Mouse (Mus musculus) left cerebral cortex, adult 8-10 months (tissue): ENCODE measurements at regions not wholly inside any gene's neighbourhood (a gene's known extent, or its start where the extent isn't known, plus 50 kb on each side); places are given as distances from the start of the nearest gene placed in this dataset.

Experiments used
- DNase-seq, 2 experiments: peaks; one replicate each; pipeline ENCODE4 v3.0.0; 2022; ENCODE audit warnings: low spot score in 2 of 2

DNA sequence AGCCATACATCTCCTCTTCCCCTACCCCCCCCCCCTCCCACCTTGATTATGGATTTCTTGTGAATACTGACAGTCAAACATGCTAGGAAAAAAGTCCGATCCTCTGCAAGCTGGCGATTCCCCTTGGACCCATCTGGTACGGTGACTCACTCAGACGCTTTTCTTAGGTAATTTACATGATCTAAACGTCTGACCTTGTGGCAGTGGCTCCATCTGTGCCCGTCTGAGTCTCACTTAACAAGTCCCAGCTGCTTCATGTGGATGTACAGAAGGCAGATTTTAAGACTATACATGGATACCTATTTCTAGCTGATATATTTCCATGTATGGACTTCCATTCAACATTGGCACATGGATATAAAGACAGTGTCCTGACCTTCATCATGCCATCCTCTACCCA lies 481.0 kb downstream of the Lipi start:
- DNase-seq: peak in 1 of 2 experiments; percentile 25

DNA sequence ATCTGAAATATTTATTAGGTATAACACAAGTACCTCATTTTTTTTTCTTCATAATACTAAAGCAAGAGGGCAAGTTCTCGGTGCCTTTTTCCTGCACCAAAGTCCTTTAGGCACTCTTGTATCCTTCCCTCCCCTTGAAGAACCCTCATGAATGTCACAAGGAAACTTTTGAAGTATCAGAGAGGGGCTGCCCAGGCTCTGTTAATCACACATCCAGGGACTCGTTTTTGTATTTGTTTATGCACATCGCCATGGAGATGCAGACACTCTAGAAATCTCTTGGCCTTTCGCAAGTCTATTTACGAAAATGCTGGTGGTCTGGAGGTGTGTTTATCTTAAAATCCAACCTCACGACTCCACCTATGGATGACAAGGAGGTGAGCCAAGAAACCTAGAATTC lies 492.7 kb downstream of the Lipi start:
- DNase-seq: no peak

DNA sequence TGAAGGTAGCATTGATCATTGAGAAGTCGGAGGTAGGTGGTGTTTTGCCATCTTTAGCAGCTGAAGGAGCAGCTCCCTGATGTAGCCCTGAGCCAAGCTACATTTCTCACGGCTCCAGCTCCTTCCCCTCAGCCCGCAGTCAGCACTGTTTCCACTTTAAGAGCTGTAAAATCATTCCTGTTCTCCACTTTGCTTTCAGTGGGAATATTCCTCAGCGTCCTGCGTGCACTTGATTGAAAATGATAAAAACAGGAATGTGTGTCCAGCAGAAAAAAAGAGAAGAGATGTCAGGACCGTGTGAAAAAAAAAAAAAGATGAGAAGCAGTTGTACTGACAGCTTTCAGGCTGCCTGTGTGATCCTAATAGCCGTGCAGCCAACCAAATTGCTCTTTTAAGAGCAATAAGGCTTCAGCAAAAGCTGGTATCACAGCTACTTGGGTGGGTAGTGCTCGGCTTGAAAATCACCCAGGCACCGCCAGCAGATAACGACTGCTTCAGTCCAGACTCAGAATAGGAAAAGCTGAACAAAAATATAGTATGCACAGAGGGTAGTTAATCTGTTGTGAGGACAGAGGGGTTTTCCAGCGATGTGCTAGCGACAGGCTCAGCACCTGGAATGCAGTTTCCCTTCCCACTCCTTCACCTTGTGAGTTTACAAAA lies 493.3 kb downstream of the Lipi start:
- DNase-seq: peak in 1 of 2 experiments; percentile 34

DNA sequence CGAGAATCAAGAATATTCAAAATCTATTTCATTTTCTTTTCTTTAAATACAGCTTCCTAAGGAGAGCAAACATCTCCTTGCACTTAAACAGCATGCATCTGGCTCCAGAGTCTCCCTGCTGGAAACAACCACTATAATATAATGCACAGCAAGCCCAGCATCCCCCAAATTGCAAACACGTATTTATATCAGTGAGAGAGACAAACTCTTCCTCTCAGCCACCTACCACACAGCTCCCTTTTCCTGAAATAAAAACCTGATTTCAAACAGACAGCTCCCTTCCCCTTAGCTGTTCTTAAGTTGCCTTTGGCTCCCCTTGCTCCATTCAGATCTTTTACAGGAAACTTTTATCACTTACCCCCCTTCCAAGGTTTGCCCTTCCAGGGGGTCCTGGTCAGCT lies 493.9 kb downstream of the Lipi start:
- peak in 1 of 2 experiments; percentile 23 for DNase-seq

DNA sequence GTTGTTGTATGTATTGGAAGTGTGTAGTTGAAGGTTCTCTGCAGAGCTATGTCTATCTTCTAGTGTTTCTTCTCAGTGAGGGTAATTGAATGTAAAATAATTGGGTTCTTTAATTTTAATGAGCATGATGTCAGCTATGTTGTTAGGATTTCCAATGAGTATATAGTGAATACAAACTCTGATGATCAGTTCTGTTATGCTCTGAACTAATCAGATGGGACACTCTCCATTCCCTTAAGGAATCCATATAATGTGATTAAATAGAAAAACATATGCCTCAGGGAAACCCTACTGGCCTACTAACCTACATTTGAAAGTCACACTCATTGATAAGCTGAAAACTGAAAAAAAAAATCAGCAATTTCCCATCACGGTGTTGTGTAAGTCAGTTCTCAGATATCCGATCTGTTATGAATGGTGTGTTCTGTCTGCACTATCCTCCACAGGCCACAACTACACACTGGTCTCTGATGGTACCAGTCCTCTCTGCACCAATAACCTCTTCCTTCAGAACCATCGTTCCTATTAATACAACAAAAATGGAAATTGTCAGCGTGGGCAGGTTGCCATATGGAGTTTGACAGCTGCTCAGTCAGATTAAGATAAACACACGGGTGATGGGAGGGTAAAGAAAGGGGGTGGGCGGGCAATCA lies 496.4 kb downstream of the Lipi start:
- DNase-seq: no peak

DNA sequence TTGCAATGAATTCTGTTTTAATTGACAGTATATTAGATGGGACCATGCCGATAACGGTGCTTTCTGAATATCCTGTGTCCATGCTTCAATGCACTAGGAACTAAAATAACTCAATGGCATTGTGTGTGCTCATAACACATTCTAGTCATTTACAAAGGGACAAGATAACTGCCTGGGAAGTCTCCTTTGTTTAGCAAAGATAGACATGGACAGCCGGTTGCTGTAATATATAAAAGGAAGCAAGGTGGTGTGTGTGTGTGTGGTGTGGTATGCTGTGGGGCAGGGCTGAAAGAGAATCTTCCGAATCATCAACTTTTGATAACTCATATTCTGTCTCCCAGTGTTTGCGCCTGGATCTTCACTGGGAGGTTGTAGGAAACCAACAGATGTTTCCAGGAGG lies 497.2 kb downstream of the Lipi start:
- DNase-seq: no peak

DNA sequence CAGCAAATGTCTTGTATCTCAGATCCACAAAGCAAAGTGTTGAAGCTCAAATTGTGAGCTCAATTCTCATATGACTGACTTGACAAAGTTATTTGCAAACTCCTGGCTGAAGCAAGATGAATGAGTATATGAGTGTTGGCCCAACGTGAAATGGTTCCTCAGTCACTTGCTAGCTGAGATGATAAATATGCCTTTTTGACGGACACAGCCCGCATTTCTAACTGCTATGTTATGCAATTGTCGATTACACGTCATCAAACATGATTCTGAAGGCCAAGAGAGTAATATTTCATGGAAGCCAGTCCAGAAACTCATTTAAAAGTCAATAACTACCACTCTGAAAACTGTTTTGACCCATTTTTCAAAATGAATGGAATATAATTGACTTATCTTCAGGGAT lies 520.6 kb downstream of the Lipi start:
- DNase-seq: no peak

DNA sequence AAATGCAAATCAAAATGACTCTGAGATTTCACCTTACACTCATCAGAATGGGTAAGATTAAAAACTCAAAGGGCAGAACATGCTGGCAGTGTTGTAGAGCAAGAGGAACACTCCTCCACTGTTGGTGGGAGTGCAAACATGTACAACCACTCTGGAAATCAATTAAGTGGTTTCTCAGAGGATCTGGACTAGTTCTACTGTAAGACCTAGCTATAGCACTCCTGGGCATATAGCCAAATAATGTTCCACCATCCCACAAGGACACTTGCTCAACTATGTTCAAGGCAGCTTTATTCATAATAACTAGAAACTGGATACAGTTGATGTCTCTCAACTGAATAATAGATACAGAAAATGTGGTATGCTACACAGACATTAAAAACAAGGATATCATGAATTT lies 532.9 kb downstream of the Lipi start:
- no peak for DNase-seq

DNA sequence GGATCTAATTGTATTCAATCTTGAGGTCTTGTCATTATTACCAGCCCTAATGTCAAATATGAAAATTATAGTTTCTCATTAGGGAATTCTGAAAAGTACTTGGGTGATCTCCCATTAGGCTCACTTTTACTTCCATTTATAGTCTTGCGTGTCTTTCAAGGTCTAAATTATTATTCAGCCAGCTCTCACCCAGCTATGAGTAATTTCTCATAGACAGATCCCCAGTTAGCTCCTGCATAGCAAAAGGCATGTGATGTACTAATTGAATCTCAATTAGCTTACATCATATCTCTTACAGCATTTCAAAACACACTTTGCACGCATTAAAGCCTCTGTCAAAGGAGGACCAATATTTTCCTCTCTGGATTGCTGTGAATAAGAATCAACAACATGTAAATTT lies 539.9 kb downstream of the Lipi start:
- no peak for DNase-seq
